Mouse (Mus musculus) intestine, embryonic 15.5 days (tissue): ENCODE results near the gene Slc38a10. TPM values are rescaled to one million over a fixed set of nuclear protein-coding genes. Genes with fewer than 3 reads are reported as not detected.

Experiments
- ATAC-seq: fragments of 200-750 bp; cut with Nextera tagmentation; 2 replicates; pipeline ENCODE4 v1.8.0; 2017; ENCODE audit warnings: moderate TSS enrichment, moderate library complexity
- H3K27ac ChIP-seq: fragments of 300-500 bp; sonication (generic); 2 replicates; pipeline ENCODE4 v1.5.1; 2015; ENCODE audit warnings: mild to moderate bottlenecking, inconsistent platforms
- H3K27me3 ChIP-seq: fragments of 300-500 bp; sonication (generic); replicated peaks from 2 replicates; pipeline ENCODE4 v1.6.1; 2015; ENCODE audit warnings: inconsistent platforms
- H3K36me3 ChIP-seq: fragments of 300-500 bp; sonication (generic); 2 replicates; pipeline ENCODE4 v1.6.1; 2015; ENCODE audit warnings: inconsistent platforms
- H3K4me1 ChIP-seq: fragments of 300-500 bp; sonication (generic); replicated peaks from 2 replicates; pipeline ENCODE4 v1.6.1; 2015; ENCODE audit warnings: inconsistent platforms
- H3K4me2 ChIP-seq: fragments of 300-500 bp; sonication (generic); replicated peaks from 2 replicates; pipeline ENCODE4 v1.6.1; 2015; ENCODE audit warnings: mild to moderate bottlenecking, inconsistent platforms
- H3K4me3 ChIP-seq: fragments of 300-500 bp; sonication (generic); replicated peaks from 2 replicates; pipeline ENCODE4 v1.5.1; 2015; ENCODE audit warnings: inconsistent platforms
- H3K9ac ChIP-seq: fragments of 300-500 bp; sonication (generic); 2 replicates; pipeline ENCODE4 v1.6.1; 2015; ENCODE audit warnings: inconsistent platforms
- H3K9me3 ChIP-seq: fragments of 300-500 bp; sonication (generic); 2 replicates; pipeline ENCODE4 v1.6.1; 2016; ENCODE audit warnings: inconsistent platforms
- WGBS: fragments of 180-500 bp; shearing (Covaris S2); methylation state at CpG from one replicate; pipeline ENCODE4 v1.1.7; 2015; 5-methylcytosine and 5-hydroxymethylcytosine counted together
- polyA plus RNA-seq: library from polyadenylated mRNA; unstranded; fragments of >200 nt; fragmentation: Nextera tagmentation; extraction: Ambion mirVana; gene quantifications from 2 replicates; pipeline ENCODE4 v1.2.1, GENCODE M21; 2015

Slc38a10 gene
- polyA plus RNA-seq, 1 experiment from 2014 or later: 81.8 TPM

- 92% methylated on average over 9 of the region's 9 CpGs for WGBS
- Histone ChIP-seq H3K4me3 (no peak overlapping the region), H3K36me3 (peaks cover 26% of the 10 kb centered on the region; the same call in 1 of the 2 replicates), H3K27me3 (no peaks in the 10 kb centered on the region), H3K27ac (no peak overlapping the region), H3K4me1 (peaks cover 11% of the 10 kb centered on the region; the same call in 1 of the 2 replicates), H3K4me2 (no peak overlapping the region), H3K9me3 (no peaks in the 10 kb centered on the region), H3K9ac (no peak overlapping the region)
- ATAC-seq: no peak
Measured at GRCm38 (mm10) chr11:120072986-120073647, 78.0 kb downstream of the Slc38a10 start.

- peaks cover 36% of the 10 kb centered on the region; the same call in 1 of the 2 replicates for H3K36me3 ChIP-seq
- no peak for ATAC-seq
- no peaks in the 10 kb centered on the region for H3K27me3 ChIP-seq
- H3K4me2 ChIP-seq: no peak overlapping the region
- 88% methylated on average over 7 of the region's 7 CpGs for WGBS
- H3K27ac ChIP-seq: no peak overlapping the region
- no peak overlapping the region for H3K9ac ChIP-seq
- H3K4me1 ChIP-seq: peaks cover 14% of the 10 kb centered on the region; the same call in 1 of the 2 replicates
- H3K4me3 ChIP-seq: no peak overlapping the region
- H3K9me3 ChIP-seq: no peaks in the 10 kb centered on the region
Measured at GRCm38 (mm10) chr11:120071731-120072320, 79.3 kb downstream of the Slc38a10 start.

GRCm38 (mm10) chr11:120071065-120071464 lies 80.1 kb downstream of the Slc38a10 start:
- peaks cover 30% of the 10 kb centered on the region; the same call in 1 of the 2 replicates for H3K36me3 ChIP-seq
- no peak overlapping the region for H3K4me3 ChIP-seq
- no peaks in the 10 kb centered on the region for H3K9me3 ChIP-seq
- H3K27ac ChIP-seq: no peak overlapping the region
- no peak overlapping the region for H3K4me2 ChIP-seq
- peaks cover 14% of the 10 kb centered on the region; the same call in 1 of the 2 replicates for H3K4me1 ChIP-seq
- no peaks in the 10 kb centered on the region for H3K27me3 ChIP-seq
- 60% methylated on average over 12 of the region's 12 CpGs for WGBS
- no peak for ATAC-seq
- H3K9ac ChIP-seq: no peak overlapping the region

GRCm38 (mm10) chr11:120070286-120070930 lies 80.7 kb downstream of the Slc38a10 start:
- no peak for ATAC-seq
- peaks cover 30% of the 10 kb centered on the region; the same call in 1 of the 2 replicates for H3K36me3 ChIP-seq
- no peaks in the 10 kb centered on the region for H3K27me3 ChIP-seq
- WGBS: 89% methylated on average over 27 of the region's 27 CpGs
- H3K4me2 ChIP-seq: no peak overlapping the region
- H3K27ac ChIP-seq: no peak overlapping the region
- peaks cover 14% of the 10 kb centered on the region; the same call in 1 of the 2 replicates for H3K4me1 ChIP-seq
- H3K4me3 ChIP-seq: no peak overlapping the region
- no peaks in the 10 kb centered on the region for H3K9me3 ChIP-seq
- H3K9ac ChIP-seq: no peak overlapping the region

GRCm38 (mm10) chr11:120069261-120069660 lies 81.9 kb downstream of the Slc38a10 start:
- Histone ChIP-seq H3K27me3 (no peaks in the 10 kb centered on the region), H3K4me2 (no peak overlapping the region), H3K9ac (no peak overlapping the region; the same call in 1 of the 2 replicates), H3K27ac (no peak overlapping the region), H3K36me3 (peaks cover 33% of the 10 kb centered on the region; the same call in 1 of the 2 replicates), H3K4me3 (no peak overlapping the region), H3K9me3 (no peaks in the 10 kb centered on the region), H3K4me1 (peaks cover 7% of the 10 kb centered on the region; the same call in 1 of the 2 replicates)
- WGBS: 30% methylated on average over 11 of the region's 11 CpGs
- ATAC-seq: no peak

- Histone ChIP-seq H3K4me1 (peaks cover 7% of the 10 kb centered on the region; the same call in 1 of the 2 replicates), H3K4me3 (no peak overlapping the region), H3K9ac (no peak overlapping the region), H3K4me2 (no peak overlapping the region), H3K36me3 (peaks cover 33% of the 10 kb centered on the region; the same call in 1 of the 2 replicates), H3K9me3 (no peaks in the 10 kb centered on the region), H3K27ac (no peak overlapping the region), H3K27me3 (no peaks in the 10 kb centered on the region)
- 0 out of 2 replicates have a peak, but pooled peaks have one; percentile 15 for ATAC-seq
- 62% methylated on average over 17 of the region's 17 CpGs for WGBS
Measured at GRCm38 (mm10) chr11:120067834-120068233, 83.3 kb downstream of the Slc38a10 start.

- Histone ChIP-seq H3K9ac (no peak overlapping the region), H3K27ac (no peak overlapping the region), H3K27me3 (no peaks in the 10 kb centered on the region), H3K9me3 (no peaks in the 10 kb centered on the region), H3K36me3 (peaks cover 20% of the 10 kb centered on the region; the same call in 1 of the 2 replicates), H3K4me2 (no peak overlapping the region), H3K4me3 (no peak overlapping the region), H3K4me1 (peaks cover 7% of the 10 kb centered on the region; the same call in 1 of the 2 replicates)
- WGBS: 35% methylated on average over 10 of the region's 10 CpGs
- ATAC-seq: peak; percentile 48
Measured at GRCm38 (mm10) chr11:120065291-120065690, 85.9 kb downstream of the Slc38a10 start.

- H3K27ac ChIP-seq: no peak overlapping the region
- peaks cover 6% of the 10 kb centered on the region; the same call in 1 of the 2 replicates for H3K4me1 ChIP-seq
- no peaks in the 10 kb centered on the region for H3K27me3 ChIP-seq
- no peak overlapping the region for H3K4me3 ChIP-seq
- H3K9me3 ChIP-seq: no peaks in the 10 kb centered on the region
- WGBS: 90% methylated on average over 11 of the region's 11 CpGs
- ATAC-seq: no peak
- no peak overlapping the region for H3K4me2 ChIP-seq
- H3K9ac ChIP-seq: no peak overlapping the region
- H3K36me3 ChIP-seq: peaks cover 17% of the 10 kb centered on the region; the same call in 1 of the 2 replicates
Measured at GRCm38 (mm10) chr11:120064668-120065040, 86.5 kb downstream of the Slc38a10 start.

- Histone ChIP-seq H3K4me1 (0 out of 2 replicates have a peak, but pooled peaks cover 2% of the 10 kb centered on the region), H3K4me2 (no peak overlapping the region), H3K27ac (no peak overlapping the region), H3K4me3 (no peak overlapping the region), H3K36me3 (peaks cover 17% of the 10 kb centered on the region; the same call in 1 of the 2 replicates), H3K9ac (no peak overlapping the region), H3K9me3 (no peaks in the 10 kb centered on the region), H3K27me3 (no peaks in the 10 kb centered on the region)
- 85% methylated on average over 13 of the region's 13 CpGs for WGBS
- no peak for ATAC-seq
Measured at GRCm38 (mm10) chr11:120064006-120064667, 87.0 kb downstream of the Slc38a10 start.

- Histone ChIP-seq H3K4me1 (0 out of 2 replicates have a peak, but pooled peaks cover 2% of the 10 kb centered on the region), H3K27me3 (no peaks in the 10 kb centered on the region), H3K4me3 (no peak overlapping the region), H3K27ac (no peak overlapping the region), H3K9ac (no peak overlapping the region), H3K9me3 (no peaks in the 10 kb centered on the region), H3K4me2 (no peak overlapping the region), H3K36me3 (peaks cover 16% of the 10 kb centered on the region; the same call in 1 of the 2 replicates)
- 79% methylated on average over 5 of the region's 5 CpGs for WGBS
- no peak for ATAC-seq
Measured at GRCm38 (mm10) chr11:120063326-120063725, 87.8 kb downstream of the Slc38a10 start.

- Histone ChIP-seq H3K27me3 (no peaks in the 10 kb centered on the region), H3K36me3 (0 out of 2 replicates have a peak, but pooled peaks cover 4% of the 10 kb centered on the region), H3K4me2 (no peak overlapping the region), H3K4me3 (no peak overlapping the region), H3K27ac (no peak overlapping the region), H3K4me1 (no peaks in the 10 kb centered on the region), H3K9me3 (no peaks in the 10 kb centered on the region), H3K9ac (no peak overlapping the region)
- 71% methylated on average over 8 of the region's 8 CpGs for WGBS
- ATAC-seq: no peak
Measured at GRCm38 (mm10) chr11:120060634-120061033, 90.5 kb downstream of the Slc38a10 start.
